Mouse (Mus musculus) brown adipose tissue, adult 24 weeks (tissue): Measurements from ENCODE around the gene Ankrd31. TPM values are rescaled to one million over a fixed set of nuclear protein-coding genes. Genes with fewer than 3 reads are reported as not detected.

ENCODE experiments used
- H3K27ac ChIP-seq: fragments of 200-500 bp; replicated peaks from 2 replicates; pipeline ENCODE4 v1.5.1; 2012; ENCODE audit warnings: low read depth, mild to moderate bottlenecking, low read length
- H3K4me1 ChIP-seq: fragments of 200-500 bp; 2 replicates; pipeline ENCODE4 v1.6.1; 2012; ENCODE audit warnings: low read length, mixed read lengths; ENCODE audit not compliant: control insufficient read depth, insufficient read depth, insufficient read length
- H3K4me3 ChIP-seq: fragments of 200-500 bp; 2 replicates; pipeline ENCODE4 v1.5.1; 2012; ENCODE audit warnings: low read depth, mild to moderate bottlenecking, low read length, moderate library complexity; ENCODE audit not compliant: insufficient read depth
- polyA plus RNA-seq: library from polyadenylated mRNA; stranded (reverse); fragments of >200 nt; gene quantifications from 2 replicates; pipeline ENCODE4 v1.2.4, GENCODE M21; 2012; ENCODE audit not compliant: missing spikeins, insufficient read depth, insufficient read length

Ankrd31 gene
- not detected in 2 replicates for polyA plus RNA-seq

DNA sequence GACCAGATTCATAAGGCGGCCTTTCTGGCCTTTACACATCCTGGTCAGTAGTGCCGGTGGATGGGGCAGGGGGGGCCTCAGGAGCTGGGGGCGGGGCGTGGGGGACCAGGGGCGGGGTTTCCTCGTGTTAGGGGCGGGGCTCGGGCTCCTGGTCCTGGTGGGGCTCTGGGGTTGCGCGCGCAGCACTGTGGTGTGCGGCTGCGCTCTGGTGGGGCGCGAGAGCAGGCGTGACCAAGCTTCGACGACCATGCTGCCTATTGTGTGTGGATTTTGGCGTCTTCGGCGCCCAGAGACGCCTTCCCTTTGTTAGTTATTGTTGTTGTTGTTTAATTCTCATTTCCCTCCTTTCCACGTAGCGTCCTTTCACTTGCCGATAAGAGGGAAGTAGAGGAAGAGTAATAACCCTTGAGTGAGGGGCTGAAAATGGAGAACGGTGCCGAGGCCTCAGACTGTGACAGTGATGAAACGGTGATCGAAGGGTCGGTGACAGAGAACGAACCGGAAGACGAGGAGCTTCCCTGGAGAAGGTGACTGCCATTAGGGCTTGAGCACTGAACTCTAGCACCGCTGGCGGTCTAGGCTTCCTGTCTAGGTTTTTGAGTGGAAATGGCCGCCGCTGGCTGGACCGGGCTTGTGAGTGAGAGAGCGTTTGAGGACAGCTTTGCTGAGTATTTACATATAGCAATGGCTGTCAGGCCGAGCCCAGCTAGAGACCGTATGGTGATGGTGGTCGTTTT is at the start of gene Ankrd31:
TSS of gene Ankrd31 (plus strand) at position 164 of the 737 bp plus-strand sequence.
- no peak within 1 kb of the TSS for H3K27ac ChIP-seq
- H3K4me1 ChIP-seq: no peaks in the 10 kb centered on the region
- no peak within 1 kb of the TSS for H3K4me3 ChIP-seq

DNA sequence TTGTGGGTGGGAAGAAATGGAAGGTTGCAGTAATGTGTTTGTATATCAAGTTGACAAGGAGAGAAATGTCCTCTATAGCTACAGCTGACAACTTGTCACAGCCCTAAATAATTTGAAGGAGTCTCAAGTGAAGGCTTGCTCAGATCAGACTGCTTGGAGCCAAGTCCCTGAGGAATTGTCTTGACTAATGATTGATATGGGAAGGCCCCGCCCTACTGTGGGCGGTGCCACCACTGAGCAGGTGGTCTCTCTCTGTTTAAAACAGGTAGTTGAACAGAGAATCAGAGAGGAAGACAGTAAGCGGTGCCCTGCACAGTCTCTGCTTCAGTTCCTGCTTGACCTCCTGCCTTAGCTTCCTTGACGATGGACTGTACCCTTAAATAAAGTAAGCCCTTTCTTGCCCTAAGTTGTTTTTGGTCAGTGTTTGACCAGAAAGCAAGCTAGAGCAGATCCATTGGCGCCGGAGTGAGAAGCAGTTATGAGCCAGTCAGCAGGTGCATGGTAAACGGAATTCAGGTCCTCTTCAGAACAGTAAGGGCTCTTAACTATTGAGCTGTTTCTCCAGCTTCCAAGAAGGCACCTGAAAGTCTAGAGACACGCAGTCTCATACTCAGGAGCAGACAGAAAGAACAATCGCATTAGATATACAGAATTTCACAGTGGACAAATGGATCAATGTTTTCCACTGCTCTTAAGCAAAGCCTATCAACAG is 45.3 kb upstream of the Ankrd31 start:
- Histone ChIP-seq H3K27ac (no peak overlapping the region), H3K4me3 (no peak overlapping the region), H3K4me1 (no peaks in the 10 kb centered on the region)

DNA sequence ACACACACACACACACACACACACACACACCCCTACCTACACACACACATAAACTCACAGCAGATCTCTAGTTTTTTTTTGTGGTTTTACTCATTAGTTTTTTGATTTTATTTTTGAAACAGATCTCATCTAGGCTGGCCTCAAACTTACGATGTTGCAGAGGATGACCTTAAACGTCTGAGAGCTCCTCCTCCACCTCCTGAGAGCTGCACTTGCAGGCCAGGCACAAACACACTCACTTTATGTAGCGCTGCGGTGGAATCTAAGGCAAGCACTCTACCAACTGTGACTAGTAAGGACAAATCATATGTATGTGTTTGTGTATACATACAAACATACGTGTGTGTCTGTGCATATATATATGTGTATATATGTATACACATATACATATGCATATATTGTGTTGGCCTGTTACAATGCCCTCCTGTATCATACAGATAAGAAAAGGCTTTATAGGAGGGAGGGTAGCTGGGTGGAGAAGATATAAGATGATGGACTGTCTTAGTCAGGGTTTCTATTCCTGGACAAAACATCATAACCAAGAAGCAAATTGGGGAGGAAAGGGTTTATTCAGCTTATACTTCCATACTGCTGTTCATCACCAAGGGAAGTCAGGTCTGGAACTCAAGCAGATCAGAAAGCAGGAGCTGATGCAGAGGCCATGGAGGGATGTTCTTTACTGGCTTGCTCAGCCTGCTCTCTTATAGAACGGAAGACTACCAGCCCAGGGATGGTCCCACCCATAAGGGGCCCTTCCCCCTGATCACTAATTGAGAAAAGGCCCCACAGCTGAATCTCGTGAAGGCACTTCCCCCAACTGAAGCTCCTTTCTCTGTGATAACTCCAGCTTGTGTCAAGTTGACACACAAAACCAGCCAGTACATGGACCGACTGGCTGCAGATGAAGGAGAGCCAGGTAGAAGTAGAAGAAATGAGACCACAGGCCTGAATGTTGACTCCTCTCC is 38.5 kb upstream of the Ankrd31 start:
- H3K4me1 ChIP-seq: no peaks in the 10 kb centered on the region
- no peak overlapping the region for H3K4me3 ChIP-seq
- no peak overlapping the region for H3K27ac ChIP-seq

DNA sequence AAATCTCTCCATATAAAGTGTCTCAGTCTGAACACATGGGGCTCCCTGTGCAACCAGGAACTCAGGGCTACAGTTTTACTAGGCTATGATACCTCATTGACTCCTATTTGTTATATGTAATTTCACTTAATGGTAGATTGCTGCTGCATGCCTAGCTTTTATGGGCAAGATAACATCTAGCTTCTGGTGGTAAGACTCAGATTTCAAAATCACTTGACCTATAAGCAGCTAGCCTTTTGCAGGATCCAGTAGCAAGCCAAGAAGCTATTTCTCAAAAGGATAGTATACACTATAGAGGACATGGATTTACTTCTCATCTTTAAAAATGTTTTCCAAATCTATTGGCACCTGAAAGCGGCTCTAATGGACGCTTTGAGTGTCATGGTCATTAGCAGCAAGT is 31.8 kb upstream of the Ankrd31 start:
- Histone ChIP-seq H3K4me3 (no peak overlapping the region), H3K27ac (no peak overlapping the region), H3K4me1 (no peaks in the 10 kb centered on the region)

DNA sequence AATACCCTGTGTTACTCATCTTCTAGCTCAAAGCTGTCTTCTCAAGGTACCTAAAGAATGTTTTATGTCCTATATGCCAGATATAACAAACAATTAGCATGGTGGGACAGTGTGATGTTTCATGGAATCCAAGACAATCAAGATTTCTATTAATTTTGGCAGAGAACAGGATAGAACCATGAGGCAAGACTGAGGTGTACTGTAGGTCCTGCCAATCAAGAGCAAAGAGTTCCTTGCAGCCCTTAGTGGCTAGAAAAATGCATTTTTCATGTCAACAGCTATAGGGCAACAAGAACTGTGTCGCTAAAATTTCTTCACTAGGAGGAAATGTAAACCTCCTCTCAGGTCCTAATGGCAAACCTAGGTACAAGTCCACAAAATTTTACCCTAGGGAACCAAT is 30.3 kb upstream of the Ankrd31 start:
- no peaks in the 10 kb centered on the region for H3K4me1 ChIP-seq
- H3K27ac ChIP-seq: no peak overlapping the region
- H3K4me3 ChIP-seq: no peak overlapping the region

DNA sequence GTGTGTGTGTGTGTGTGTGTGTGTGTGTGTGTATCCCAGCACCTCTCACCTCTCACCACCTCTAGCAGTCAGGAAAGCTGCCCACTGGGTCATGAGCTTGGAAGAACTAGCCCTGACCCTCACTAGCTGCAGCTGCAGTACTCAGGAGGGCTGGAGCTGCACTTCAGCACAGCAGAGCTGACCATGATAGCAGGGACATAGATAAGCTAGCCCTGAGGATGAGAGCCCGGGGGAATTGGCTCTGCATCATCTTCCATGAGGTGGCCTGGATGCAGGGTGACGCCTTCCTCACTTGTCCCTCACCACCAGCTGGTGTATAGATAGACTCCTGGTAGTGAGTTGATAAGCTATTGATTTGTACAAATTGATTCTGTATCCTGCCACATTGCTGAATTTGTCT is 28.1 kb upstream of the Ankrd31 start:
- Histone ChIP-seq H3K27ac (no peak overlapping the region), H3K4me3 (no peak overlapping the region), H3K4me1 (no peaks in the 10 kb centered on the region)

DNA sequence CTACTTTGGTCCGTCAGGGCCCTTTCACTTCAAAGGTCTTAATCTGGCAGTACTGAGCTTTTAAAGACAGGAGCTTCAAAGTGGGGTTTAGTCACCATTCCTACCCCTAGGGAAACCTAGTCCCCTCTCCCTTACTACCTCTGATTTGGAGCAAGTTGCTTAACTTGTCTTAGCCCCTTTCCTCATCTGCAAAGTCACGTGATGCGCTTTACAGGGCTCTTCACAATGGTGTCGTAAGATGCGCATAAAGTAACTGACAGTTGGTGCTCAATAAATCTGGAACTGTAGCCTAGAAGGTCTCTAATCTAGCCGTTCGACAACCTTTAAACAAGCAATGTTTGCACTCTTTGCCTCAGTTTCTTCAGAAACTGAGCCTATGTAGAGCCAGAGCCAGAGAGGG is 19.8 kb upstream of the Ankrd31 start:
- H3K27ac ChIP-seq: no peak overlapping the region
- no peaks in the 10 kb centered on the region for H3K4me1 ChIP-seq
- H3K4me3 ChIP-seq: no peak overlapping the region

DNA sequence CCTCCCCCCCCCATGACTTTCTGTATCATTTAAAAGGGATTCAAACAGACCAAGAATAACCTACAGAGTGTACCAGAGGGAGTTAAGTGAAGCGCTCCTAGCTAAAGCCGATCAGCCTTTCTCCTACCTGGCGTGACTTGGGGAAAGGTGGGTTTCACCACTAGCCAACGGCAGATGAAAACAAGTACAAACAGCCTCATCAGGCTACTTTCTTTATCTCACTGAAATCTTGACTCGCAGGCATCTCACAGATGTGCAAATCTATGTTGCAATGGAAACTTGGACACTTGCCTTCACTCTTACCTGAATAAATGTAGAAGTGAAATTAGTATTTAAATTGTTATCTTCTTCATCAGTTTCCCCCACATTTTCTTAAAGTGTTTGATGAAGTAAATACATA is 18.9 kb upstream of the Ankrd31 start:
- H3K27ac ChIP-seq: no peak overlapping the region
- no peak overlapping the region for H3K4me3 ChIP-seq
- H3K4me1 ChIP-seq: no peaks in the 10 kb centered on the region

DNA sequence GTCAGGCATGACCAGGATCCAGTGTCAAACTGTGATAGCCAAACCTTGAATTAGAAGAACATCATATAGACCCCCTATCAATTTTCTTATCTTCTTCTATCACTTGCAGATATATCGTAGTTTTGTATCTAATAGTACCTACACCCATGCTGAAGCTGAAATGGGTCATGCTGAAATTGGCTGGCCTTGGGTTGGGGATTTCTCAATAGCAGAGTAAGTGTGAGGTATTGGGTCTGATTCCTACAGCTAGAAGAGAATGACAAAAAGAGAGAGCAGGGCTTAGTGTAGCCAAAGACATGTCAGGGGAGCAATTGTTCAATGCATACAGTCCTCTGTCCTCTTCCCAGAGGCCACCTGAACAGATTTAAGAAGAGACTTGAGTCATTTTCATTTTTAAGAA is 18.0 kb upstream of the Ankrd31 start:
- no peak overlapping the region for H3K27ac ChIP-seq
- H3K4me3 ChIP-seq: no peak overlapping the region
- H3K4me1 ChIP-seq: no peaks in the 10 kb centered on the region

DNA sequence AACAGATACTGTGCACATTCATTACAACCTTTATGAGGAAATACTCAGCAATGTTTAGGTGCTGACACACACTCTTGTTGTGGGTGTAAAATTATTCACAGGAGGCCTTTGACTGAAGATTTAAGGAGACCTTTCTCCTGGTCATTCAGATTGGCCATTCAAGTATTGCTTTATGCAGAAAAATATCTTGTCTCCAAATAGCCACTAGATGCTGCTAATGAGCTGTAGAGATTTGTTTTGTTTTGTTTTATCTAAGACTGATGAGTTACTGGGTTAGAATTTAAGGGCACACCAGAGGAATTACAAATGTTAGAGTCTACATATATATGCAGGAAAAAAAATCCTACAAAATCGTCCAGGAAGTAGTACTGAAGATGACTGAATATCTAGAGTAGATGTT is 12.9 kb upstream of the Ankrd31 start:
- no peaks in the 10 kb centered on the region for H3K4me1 ChIP-seq
- H3K4me3 ChIP-seq: no peak overlapping the region
- H3K27ac ChIP-seq: no peak overlapping the region

DNA sequence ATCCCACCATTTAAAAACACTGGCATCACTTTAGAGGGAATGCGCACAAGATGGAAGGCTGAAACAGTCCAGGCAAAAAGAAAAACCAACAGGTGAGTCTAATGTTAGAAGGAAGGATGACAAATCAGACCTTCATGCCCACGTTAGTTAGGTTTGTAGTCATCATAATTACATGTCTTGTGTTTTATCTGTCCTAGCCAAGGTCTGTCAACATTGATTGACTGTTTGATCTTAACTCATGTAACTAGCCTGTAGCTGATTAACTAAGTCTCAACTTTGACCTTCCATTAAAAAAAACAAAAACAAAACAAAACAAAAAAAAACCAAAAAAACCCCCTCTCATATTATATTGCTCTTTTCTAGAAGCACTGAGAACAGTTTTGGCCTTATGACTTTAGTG is 7.9 kb upstream of the Ankrd31 start:
- Histone ChIP-seq H3K4me3 (no peak overlapping the region), H3K27ac (no peak overlapping the region), H3K4me1 (no peaks in the 10 kb centered on the region)

DNA sequence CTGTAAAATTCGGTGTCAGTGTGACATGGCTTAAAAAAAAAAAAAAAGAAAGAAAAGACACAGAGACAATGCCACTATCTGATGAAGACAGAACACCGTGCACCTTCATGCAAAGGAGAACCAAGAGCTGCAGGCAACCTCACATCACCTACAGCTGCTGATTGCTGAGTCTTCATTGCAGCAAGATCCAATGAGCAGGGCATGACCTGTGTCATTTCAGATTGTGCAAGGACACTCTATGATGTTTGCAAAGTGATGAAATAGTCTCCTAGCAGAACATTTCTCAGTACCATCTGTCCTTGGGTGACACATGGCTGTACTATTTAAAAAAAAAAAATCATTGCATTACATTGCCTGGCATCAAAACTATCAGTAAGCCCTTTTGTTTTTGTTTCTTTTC is 5.2 kb upstream of the Ankrd31 start:
- Histone ChIP-seq H3K4me1 (no peaks in the 10 kb centered on the region), H3K27ac (no peak overlapping the region), H3K4me3 (no peak overlapping the region)

DNA sequence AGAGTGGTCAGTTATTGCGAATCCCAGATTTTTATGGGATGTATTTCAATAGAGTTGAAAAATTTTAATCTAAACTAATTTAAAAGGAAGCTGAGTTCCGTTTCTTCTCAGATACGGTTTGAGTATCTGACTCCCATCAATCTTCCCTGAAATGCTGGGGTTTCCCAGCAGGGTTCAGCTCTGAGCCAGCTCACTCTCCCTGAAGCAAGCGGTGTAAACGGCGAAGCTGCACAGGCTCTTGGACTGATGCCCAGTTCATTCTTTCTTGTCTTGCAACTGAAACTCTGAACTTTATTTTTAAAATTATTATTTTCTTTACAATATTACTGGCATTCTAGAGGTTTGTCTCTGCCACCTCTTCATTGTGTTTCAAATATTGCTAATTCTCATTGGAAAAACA is 2.0 kb upstream of the Ankrd31 start:
- Histone ChIP-seq H3K27ac (no peak overlapping the region), H3K4me3 (no peak overlapping the region)

DNA sequence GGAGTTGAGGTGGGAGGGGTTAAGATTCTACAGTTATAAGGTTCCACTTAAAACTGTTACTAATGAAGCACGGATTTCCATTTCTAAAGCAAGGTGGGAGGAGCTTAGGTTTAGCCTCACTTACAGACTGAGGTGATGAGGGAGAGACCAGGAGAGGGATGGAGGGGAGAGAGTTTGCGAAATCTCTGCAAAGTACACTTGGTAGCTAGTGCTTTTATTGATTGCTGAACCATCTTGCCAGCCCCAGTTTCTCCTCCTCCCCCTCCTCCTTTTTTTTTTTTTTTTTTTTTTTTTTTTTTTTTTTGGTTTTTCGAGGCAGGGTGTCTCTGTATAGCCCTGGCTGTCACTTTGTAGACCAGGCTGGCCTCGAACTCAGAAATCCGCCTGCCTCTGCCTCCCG is 1.8 kb downstream of the Ankrd31 start:
- no peaks in the 10 kb centered on the region for H3K4me1 ChIP-seq
- no peak overlapping the region for H3K4me3 ChIP-seq
- H3K27ac ChIP-seq: no peak overlapping the region

More for the DNA sequence above, 2.0 kb upstream of the Ankrd31 start:
- no peaks in the 10 kb centered on the region for H3K4me1 ChIP-seq

DNA sequence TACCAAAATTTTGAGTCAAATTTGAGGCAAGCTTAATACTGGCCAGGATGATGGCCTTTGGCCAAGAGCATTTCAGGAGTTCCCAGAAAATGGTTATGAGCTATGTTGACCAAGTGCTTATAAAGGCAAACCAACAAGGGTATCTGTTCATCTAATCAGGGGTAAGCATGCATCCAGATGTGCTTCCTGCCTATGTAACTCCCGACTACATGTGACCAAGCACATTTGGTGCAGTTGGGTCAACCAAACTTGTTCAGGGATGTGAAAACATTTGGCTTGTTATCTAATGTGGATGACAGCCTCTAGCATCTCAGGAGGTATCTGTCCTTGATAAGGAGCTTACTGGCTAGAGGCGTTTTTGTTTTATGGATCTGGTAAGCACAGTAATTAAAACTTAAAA is 12.8 kb downstream of the Ankrd31 start:
- no peak overlapping the region for H3K27ac ChIP-seq
- no peak overlapping the region for H3K4me3 ChIP-seq
- H3K4me1 ChIP-seq: no peaks in the 10 kb centered on the region
